Mouse (Mus musculus): Measurements from ENCODE around the gene Ppp4r3a. TPM values are rescaled to one million over a fixed set of nuclear protein-coding genes. Genes with fewer than 3 reads are reported as not detected.

Ppp4r3a gene
- polyA plus RNA-seq, 2 experiments from 2014 or later: 30.8 to 39.3 TPM

DNA sequence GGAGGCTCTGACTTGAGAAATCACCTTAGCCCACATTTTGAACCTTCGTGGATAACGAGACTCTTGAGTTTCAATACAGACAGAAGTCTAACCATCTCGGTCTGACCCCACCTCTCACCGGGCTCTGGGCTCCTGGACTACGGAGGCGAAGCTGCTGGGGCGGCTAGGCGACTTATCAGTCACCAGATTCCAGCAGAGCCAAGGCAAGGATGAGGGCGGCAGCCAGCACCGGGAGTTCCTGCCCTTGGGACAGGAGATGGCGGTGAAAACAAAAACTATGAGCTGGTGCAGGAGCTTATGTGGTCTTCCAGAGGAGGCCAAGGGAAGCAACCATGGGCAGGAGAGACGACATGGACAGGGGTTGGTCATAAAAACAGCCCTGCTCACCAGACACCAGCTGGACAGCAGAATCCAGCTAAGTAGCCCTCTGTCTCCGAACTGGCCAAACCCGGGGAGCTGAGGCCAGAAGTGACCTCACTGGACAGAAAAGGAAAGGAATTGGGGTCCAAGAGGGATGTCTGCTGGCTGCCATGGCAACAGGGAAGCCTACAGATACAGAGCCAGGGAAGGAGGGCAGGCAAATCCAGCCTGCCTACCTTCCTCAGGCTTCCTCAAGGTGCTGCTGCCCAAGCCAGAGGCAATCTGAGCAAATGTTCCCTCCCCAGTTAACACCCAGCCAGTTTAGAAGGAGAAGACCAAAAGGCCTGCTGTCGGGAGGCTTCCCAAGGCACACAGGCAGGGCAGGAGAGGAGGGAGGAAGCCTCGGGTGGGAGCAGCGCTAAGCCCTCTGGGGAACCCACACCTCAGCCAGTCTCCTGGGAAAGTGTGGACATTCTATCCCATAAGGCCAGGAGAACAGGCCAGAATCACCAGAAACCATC, 71.1 kb downstream of the Ppp4r3a start:
- ATAC-seq: no peak

DNA sequence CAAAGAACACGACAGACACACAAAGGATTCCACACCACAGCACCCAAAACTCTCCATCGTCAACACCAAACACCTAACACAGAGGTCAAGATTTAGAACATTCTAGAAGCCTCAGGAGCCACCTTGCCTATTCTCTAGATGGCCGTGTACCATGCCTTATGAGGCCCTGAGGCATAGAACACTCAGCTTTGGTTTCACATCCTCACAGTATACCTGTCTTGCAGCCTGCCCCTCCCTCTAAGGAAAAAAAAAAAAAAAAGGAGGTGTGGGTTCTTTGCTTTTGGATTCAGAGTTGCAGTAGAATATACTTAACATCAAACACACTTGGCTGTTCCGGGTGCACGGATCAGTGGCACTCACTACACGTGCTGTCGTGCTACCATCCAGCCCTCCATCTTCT, 72.5 kb downstream of the Ppp4r3a start:
- ATAC-seq: peak; percentile 3

DNA sequence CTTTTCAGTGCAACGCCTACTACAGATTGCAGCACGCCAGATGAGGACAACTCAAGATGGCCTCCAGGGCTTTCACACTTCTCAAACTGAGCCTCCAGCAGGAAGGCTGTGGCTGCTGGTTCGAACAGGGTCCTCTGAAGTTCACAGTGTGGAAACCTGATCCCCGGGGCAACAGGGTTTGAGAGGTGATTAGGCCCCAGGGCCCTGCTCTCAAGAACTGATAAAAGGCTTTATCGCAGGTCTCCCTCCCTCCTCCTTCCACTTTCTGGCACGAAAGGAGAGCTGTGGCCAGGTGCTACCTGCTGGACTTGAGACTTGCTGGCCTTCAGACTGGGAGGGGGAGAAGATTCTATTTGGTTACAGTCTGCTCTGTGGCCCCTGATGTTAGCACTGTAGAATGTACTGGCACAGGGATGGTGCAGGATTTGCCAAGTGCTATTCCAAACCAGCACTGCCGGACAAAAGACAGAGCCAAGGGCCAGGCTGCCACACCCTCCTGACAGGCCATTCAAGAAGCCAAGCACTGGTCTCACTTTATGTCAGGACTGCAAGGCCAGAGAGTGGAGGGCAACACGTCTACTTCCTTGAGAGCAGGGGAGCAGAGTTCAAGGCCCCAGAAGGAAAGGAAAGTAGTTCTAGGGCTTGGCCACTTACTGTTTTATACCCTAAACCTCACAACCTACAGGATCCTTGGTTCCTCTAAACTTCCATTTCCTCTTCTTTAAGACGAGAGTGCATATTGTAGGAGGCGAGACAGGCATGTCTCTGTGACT, 73.2 kb downstream of the Ppp4r3a start:
- ATAC-seq: no peak

DNA sequence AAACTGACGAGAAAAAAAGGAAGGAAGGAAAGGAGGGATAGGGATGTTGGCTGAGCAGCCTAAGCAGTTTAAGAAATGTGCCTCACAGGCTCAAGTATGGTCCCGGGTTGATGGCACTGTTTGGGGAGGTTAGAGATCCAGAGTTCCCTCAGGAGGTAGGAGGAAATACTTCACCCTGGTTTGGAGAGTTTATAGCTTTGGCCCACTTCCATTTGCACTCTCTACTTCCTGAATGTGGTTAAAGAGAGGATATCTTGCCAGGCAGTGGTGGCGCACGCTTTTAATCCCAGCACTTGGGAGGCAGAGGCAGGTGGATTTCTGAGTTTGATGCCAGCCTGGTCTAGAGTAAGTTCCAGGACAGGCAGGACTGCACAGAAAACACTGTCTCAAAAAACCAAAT, 74.3 kb downstream of the Ppp4r3a start:
- ATAC-seq: no peak

DNA sequence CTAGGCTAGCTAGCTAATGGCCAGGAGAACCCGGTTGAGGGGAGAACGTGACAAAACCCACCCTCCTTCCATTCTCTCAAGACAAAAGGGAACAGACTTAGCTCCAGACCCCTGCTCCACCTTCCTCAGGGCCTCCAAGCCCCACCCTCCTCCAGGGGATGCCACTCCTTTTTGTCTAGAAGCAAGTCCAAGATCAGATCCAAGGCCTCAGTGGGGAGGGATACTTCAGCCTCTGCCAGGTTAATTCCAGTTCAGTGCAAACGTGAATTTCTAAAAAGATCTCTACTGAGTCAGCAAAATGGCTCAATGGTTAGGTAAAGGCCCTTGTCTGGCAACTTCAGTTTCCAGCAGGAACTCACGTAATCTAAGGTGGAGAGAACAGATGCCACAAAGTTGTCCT, 74.9 kb downstream of the Ppp4r3a start:
- no peak for ATAC-seq

DNA sequence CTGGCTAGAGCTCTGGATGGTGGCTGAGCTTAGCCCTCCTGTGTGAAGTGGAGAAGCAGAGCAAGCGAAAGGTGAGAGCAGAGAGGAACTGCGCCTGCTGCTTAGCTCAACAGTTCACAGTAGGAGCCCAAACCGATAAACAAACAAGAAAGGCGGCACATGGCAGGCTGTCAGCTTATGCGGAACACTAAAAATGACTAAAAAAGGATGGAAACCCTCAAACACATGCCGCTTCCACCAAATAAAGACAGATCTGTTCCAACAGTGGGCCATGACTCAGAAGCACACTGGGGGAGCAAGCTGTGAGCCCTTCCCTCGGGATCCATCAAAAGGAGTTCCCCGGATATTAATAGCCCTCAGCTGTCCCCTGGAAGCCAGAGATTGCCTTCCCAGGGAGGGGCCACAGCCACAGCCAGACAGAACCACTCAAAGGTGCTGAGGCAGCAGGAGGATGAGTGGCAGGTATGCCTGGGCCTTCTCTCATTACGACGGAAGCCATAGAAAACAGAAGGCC, 75.5 kb downstream of the Ppp4r3a start:
- ATAC-seq: peak; percentile 9

DNA sequence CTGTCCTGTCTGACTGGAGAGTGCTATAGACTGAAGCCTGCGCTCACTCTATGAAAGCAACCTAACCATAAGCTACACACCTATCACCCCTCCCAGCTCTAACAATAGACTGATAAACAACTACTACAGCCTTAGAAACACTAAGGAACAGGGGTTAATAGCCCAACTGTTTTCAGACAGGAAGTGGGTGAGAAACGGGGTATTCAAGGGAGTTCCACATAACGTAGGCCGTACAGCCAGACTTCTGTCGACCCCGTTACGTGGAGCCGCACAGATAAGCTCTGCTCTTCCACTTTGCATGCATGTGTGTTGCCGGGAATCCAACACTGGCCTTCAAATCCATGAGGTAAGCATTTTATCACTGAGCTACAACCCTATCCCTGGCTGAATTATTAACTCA, 76.1 kb downstream of the Ppp4r3a start:
- peak; percentile 43 for ATAC-seq

DNA sequence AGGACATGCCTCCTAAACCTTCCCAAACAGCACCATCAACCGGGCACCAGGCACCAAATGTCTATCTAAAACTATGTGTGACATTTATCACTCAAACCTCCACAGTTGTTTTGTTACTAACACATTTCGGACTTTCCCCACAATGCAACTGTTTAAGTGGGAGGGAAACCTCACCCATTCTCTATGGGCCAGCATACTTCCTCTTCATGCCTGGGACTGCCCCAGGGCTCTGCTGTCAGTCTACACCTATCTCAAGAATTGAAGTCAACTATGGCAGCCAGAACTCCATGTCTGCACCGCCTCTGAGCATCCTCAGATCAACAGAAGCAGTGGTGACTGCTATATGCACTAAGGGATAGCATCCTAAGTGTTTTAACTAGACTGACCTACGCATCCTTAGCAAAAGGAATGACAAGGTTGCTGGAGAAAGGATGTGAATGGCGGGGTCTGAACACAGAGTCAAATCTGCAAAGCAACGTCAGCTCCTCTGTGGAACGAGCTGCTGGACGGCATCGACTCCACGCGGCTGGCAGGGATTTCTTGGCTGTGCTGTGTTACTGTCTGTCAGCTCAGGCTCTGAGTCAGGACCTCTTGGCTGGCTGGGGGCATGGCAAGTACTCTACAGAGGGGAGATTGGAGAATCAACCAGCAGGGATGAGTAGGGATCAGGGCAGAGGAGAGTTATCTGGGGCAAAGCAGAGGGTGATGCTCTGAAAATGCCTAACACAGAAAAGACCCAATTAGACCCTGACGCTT, 77.7 kb downstream of the Ppp4r3a start:
- ATAC-seq: peak; percentile 63

DNA sequence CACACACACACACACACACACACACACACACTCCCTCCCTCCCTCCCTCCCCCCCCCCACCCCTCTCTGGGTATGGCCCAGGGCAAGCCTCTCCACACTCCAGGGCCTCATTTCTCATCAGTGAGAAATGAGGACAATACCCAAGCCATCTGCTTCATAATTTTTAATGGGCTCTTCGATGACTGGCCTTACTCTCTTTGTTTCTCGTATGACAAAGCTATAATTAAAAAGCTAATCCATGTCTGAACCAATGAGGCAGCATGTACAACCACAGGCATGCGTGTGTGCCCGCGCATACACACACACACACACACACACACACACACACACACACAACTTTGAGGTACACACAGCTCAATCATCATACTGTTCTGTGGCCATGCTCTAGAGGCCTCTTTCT, 78.5 kb downstream of the Ppp4r3a start:
- ATAC-seq: no peak

DNA sequence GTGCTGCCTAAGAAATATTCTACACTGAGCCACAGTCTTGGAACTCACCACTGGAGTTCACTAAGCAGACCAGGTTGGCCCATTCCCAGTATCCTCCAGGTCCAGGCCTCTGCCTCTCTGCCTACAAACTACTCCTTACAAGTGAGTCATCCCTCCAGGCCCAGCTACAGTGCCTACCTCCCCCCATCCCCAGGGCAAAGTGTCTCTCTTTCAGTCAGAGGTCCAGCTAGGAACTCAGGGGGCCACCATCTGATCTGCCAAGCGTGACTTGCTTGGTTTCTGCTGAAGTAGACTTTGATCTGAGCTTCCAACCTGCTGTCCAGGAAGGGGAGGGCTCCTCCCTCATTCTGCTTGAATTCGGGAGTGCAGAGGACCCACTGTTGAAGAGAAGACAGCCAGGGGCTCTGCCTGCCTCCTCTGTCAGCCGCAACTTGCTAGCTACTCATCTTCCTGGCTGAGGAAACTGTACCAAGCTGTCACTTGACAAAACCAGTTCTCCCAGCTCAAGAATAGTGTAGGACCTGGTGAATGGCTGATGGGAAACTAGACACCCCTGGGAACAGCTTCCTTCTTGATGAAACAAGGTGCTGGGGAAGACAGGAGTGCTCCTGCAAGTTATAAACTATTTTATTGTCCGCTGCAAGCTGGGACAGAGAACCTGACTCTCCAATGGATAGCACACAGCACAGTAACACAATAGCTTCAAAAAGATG, 80.5 kb downstream of the Ppp4r3a start:
- ATAC-seq: no peak

DNA sequence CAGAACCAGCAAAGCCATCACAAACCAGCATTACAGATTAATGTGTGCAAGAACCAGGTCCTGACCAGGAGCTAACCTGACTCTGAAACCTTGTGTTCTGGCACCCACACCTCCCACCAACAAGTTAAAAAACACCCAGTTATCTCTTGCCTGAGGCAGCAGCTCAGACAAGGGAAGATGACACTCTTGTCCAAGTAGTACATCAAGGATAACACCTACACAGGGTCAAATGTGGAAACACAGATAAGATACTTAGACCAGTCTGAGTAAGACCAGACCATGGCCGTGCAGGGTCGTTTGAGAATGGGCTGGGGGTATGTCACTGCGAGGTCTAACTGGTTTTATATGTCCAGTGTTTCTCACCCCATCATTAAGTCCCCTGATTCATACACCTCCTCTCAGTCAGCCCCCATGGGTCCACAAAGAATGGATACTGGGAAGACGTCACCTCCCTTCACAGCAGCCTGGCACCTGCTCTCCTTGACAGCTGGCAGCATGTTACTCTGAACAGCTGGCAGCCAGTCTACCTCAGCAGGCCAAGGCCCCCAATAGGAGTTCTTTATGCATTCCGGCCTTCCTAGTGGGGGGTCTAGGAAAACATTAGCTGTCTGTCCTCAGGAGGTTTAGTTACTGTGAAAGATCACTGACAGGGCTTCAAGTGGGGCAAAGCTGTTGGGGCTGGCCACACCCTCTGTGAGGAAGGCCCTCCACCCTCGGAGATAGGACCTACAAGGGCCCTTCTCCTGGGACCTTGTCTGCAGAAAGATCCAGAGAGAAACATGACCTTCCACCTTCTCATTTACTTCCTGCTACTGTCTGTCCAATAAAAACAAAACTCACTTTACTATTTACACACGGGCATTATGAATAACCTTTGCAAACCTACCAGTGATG, 84.2 kb downstream of the Ppp4r3a start:
- no peak for ATAC-seq

DNA sequence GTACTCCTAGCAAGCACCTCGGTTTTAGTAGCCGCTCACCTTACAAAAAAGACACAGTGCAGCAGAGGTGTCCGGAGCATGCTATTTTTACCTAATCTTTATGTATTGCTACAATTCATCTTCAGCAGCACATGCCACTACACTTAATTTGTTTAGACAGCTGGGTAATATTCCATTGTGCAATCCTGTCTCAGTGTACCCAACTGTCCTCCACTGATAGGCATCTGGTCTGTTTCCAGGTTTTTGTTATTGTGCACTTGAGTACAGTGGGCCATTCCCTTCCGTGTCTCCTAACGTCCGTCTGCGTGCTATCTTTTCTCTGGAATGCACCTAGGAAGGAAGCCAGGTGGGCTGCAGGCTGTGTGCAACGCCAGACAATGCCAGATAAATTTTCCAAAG, 84.9 kb downstream of the Ppp4r3a start:
- ATAC-seq: no peak

DNA sequence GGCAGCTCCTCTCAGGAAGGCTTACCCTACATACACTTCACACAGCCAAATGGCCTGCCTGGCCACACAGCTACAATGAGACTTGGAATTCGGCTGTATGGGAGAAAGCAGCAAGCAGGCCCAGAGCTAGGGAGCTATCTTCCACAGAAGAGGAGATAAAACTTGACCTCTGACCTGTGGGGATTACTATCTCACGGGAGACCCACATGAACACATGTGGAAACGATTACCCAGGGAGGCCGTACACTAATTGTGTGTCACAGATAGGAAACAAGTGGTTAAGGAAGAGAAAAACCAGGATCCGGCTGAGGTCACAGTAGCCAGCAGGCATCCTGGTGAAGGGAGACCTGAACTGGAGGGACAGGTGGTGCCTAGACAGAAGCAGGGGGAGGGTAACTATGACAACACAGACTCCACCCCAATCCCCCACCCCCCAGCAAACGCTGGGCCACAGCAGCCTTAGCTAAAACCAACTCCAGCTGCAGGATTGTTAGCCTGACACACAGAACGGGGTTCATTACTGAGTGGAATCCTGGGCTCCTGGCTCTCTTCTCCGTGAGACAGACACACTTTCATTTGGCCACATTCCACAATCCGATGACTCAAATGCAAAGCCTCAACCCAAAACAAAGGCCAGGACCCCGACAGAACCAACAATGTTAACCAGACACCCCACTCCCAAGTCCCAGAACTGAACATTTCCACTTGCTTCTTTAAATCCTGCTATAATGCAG, 85.5 kb downstream of the Ppp4r3a start:
- no peak for ATAC-seq

DNA sequence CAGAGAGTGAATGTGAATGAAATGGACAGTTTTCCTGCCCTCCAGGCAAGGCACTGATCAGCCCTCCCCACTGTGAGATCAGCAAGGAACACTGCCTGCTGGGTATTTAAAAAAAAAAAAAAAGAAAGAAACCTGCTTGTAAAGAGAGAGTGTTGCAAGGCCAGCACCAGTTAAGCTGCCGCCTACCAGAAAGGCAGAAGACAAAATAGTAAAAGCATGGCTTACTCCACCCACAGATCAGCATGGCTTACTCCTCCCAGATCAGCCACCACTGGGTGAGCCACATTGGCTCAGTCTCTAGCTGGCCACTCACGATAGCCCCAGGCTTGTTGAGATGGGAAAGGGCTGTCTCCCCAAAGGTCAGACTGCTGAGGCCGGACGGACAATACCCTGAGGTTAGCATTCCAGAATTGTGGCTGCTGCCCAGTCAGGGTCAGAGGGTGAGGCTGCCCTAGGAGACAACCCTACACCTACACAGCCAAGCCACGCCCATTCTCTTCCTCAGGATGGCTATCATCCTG, 87.1 kb downstream of the Ppp4r3a start:
- no peak for ATAC-seq

DNA sequence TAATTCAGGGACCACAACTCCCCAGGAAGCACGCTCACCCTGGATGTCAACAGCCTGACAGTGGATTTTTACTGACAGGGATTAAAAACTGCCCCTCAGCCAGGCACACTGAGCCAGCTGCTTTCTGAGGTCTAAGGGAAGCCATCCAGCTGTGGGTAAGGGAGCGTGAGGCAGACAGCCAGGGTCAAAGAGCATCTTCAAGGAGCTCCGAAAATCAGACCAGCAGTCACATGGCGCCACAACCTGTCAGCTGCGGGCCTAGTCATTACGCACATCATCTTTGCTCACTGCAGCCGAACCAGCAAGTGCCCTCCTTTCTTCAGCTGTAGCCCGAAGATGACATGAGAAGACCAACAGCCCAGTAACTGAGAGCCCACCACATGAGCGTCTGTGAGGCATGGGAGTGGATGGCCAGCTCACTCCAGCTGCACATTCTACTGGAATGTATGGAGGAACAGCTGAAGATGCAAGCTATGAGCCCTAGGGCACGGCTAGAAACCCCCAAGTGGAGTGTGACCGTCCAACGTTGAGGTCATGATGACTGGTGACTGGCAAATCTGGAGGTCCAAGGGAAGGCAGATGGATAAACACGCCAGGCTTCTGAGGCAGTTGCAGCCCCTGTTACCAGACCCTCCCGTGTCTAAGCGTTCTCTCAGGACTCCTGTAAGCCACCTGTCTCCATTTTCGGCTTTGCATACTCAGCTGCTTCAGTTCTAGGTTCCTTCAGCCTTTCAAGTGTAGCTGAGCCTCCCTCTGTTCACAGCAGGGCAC, 87.7 kb downstream of the Ppp4r3a start:
- no peak for ATAC-seq

DNA sequence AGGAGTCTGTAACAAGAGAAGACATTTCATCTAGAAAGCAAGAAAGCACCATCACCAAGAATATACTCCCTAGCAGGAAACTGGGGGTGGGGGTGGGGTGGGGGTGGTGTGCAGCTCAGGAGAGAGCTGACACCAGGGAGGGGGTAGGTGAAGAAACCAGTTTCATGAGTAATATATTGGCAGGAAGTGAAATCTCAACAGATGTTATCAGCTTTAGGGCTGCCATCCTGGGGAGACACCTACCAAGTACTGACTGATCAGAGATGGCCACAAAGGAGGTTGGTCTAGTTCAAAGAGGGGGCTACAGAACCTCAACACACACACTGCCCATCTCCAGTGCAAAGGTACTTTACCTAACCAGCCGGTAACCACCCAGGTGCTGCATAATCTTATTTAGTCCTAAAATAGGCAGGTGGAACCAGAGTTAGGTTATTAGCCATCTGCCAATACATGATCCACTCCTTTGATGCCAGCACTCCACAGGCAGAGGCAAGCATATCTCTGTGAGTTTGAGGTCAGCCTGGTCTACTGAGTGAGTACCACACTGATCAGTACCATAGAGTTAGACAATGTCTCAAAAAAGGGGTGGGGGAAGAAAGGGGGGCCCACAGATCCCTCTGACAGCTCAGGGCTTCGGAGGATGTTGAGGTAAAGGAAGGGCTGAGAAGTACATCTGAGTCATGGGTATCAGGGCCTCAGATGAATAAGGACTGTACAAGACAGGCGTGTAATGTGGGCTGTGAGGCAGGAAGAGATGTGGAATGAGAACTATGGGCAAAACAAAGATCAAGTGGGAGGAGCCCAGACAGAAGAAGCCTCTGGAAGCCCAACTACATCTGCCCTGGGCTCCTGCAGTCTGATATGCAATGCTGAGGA, 89.1 kb downstream of the Ppp4r3a start:
- peak; percentile 82 for ATAC-seq

DNA sequence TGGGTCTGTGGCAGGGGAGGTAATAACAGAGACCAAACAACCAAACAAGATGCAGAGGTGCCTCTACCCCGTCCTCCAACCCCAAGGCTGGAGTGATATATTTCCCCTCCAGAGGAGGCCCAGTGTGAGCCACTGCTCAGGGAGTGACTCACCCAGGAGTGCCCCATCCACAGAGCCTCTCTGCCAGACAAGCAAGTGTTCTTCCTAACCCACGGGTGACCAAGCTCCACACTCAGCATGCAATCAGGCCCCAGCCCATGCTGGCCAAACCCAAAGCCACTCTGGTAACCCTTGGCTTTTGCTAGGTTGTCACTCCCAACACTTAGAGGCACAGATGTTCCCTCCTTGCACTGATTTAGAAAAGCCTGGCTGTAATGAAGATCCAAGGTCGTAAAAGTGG, 90.4 kb downstream of the Ppp4r3a start:
- ATAC-seq: no peak

DNA sequence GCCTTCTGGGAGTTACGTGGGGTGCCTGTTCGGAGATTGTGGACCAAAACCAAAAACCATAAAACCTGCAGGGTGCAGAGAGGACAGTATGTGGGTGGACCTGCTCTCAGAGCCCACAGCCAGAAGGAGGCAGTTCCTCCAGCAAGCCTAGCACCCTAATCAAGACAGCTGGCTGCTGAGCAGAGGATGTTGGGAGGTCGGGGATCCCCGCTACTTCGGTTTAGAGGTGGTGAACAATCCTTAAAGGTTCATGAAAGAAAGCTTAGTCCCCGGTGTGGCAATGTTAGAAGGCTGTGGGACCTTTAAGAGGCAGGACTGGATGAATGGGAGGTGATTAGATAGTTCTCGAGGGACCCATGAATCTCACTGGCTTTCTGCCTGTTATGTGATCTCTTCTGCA, 91.0 kb downstream of the Ppp4r3a start:
- ATAC-seq: no peak
